Mouse (Mus musculus) gastrocnemius, postnatal 10 days (tissue): ENCODE data around the gene Lrrc29. TPM values are rescaled to one million over a fixed set of nuclear protein-coding genes. Genes with fewer than 3 reads are reported as not detected.
A peak's percentile ranks its signal among the peaks of the same experiment; 100 is the strongest.
"Not testable (repeated sequence)": the region's sequence is repeated elsewhere in the genome, so short reads cannot be mapped to it uniquely, and the experiment has no call there.

Experiments used
- DNase-seq: peaks from one replicate; pipeline ENCODE4 v3.0.0; 2021; ENCODE audit warnings: mixed read lengths
- total RNA-seq, 2 experiments: library from RNA; stranded (reverse); gene quantifications; 2 replicates each; pipeline ENCODE4 v1.2.3; 2021

The Lrrc29 gene
- total RNA-seq, 2 experiments from 2014 or later, result 1.5 to 2.4 TPM

DNA sequence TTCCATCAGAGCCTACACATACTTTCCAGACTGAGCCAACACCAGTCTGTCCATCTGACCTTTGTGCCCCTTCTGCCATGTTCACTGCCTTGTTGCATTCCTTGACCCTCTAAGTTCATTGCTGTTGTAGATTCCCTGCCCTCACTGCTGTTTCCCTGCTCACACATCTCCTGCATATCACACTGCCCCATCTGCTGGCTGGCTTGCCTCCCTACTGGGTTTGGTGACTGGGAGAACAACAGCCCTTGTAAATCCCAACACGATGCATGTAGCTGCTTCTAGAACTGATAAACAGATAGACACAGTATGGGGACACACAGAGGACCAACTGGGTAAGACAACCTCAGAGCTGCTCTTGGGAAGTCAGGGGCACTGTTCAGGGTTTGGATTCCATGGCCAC lies 14.4 kb downstream of the Lrrc29 start:
- no peak for DNase-seq

GRCm38 (mm10) chr8:105310118-105310517 lies 16.0 kb downstream of the Lrrc29 start:
- no peak for DNase-seq

DNA sequence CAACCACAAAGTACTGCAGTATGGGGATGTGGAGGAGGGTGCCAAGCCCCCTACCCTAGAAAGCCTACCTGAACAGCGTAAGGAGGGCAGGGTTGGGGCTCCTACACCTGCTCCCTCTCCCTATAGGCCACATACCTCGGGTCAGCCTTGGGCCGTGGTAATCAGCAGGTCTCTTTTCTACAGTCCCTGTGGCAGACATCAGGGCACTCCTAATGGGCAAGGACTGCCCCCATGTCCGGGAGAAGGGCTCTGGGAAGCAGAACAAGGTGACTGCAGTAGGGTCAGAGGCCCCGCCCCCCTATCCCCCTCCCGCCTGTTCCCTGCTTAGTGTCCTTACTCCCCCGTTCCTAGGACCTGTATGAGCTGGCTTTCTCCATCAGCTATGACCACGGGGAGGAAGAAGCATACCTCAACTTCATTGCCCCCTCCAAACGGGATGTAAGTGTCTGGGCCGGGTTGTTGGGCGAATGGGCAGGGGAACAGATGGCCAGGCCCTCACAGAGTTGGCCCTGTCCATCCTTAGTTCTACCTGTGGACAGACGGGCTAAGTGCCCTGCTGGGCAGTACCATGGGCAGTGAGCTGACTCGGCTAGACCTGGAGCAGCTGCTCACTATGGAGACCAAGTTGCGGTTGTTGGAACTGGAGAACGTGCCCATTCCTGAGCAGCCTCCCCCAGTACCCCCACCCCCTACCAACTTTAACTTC lies 16.8 kb downstream of the Lrrc29 start:
- no peak for DNase-seq

DNA sequence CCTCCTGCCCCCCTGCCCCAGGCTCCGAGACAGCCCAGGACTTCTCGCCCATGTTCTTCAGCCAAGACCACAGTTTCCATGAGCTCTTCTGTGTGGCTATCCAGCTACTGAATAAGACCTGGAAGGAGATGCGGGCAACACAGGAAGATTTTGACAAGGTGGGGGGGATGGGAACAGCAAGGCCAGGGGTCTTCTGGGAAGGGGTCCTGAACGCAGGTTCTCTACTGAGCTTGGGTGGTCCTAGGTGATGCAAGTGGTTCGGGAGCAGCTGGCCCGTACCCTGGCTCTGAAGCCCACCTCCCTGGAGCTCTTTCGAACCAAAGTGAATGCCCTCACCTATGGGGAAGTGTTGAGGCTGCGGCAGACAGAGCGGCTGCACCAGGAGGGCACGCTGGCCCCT lies 17.6 kb downstream of the Lrrc29 start:
- DNase-seq, result no peak

DNA sequence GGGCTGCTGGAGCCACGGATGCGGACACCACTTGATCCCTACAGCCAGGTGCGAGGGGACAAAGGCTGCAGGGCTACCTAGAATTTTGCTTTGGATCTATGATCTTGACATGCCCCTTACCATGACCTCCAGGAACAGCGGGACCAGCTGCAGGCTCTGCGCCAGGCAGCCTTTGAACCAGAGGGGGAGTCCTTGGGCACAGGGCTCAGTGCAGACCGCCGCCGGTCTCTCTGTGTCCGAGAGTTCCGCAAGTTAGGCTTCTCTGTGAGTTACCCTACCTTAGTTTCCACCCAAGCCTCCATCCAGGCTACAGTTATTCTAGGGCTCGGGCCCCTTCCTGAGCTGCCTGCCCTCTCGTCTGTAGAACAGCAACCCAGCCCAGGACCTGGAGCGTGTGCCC lies 18.4 kb downstream of the Lrrc29 start:
- no peak for DNase-seq

- DNase-seq, result no peak
Observed at GRCm38 (mm10) chr8:105306146-105306691, 19.9 kb downstream of the Lrrc29 start.

- no peak for DNase-seq
Observed at GRCm38 (mm10) chr8:105305211-105306145, 20.6 kb downstream of the Lrrc29 start, which contains the start of gene Elmo3. Gene Elmo3 (plus strand): TSS chr8:105305601.

DNA sequence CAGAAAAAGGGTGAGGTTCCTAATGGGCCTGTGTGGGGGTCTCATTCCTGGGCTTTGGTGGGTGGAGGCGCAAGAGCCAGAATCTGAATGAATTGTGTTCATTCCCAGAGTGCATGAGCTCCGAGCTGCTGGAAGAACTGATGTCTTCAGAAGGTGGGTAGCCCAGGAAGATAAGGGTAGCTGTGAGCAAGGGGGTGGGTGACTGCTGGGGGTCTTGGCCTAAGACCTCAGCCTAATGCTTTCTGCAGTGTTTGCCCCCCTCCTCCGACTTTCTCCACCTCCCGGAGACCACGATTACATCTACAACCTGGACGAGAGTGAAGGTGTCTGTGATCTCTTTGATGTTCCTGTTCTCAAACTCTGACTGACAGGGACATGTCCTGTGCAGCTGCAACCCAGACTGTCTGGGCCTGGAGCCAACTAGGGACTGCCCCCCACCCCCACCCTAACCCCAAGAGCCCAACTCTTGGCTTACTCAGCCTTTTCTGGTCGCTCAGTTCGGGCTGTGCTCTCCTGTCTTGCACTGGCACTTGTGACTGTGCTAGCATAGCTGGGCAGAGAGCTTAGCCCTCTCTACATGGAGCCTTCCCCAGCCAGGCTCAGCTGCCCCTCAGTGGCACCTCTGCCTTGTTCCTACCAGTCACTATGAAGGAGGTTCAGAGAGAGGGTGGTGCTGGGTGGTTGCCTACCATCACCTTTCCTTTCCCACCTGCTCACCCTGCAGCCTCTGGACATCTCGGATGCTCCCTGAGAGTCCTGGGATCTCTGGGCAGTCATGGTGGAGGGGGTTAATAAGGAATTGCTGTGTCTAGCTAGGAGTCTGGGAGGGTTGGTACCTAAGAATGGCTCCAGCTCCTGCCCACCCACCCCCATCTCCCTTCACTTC lies 21.5 kb downstream of the Lrrc29 start:
- no peak for DNase-seq

DNA sequence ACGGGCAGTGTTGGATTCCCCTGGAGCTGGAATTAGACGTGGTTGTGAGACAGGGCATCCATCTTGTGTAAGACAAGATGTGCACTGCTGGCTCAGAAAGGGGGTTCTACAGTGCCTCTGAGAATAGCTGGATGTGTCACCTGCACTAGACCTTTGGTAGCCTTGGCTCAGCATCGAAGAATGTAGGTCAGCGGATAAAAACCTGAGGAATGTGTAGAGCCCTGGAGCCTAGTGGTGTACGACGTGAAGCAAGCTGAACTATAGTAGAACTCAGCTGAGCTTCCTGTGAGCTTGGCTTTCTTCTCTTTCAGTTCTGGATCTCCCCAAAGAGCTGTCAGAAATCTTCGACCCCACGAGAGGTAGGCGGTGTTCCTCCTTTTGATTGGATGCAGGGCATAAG lies 22.2 kb downstream of the Lrrc29 start:
- DNase-seq, result no peak

GRCm38 (mm10) chr8:105303396-105303795 lies 22.7 kb downstream of the Lrrc29 start:
- no peak for DNase-seq

- DNase-seq, result no peak
Observed at GRCm38 (mm10) chr8:105299962-105300361, 26.1 kb downstream of the Lrrc29 start.

DNA sequence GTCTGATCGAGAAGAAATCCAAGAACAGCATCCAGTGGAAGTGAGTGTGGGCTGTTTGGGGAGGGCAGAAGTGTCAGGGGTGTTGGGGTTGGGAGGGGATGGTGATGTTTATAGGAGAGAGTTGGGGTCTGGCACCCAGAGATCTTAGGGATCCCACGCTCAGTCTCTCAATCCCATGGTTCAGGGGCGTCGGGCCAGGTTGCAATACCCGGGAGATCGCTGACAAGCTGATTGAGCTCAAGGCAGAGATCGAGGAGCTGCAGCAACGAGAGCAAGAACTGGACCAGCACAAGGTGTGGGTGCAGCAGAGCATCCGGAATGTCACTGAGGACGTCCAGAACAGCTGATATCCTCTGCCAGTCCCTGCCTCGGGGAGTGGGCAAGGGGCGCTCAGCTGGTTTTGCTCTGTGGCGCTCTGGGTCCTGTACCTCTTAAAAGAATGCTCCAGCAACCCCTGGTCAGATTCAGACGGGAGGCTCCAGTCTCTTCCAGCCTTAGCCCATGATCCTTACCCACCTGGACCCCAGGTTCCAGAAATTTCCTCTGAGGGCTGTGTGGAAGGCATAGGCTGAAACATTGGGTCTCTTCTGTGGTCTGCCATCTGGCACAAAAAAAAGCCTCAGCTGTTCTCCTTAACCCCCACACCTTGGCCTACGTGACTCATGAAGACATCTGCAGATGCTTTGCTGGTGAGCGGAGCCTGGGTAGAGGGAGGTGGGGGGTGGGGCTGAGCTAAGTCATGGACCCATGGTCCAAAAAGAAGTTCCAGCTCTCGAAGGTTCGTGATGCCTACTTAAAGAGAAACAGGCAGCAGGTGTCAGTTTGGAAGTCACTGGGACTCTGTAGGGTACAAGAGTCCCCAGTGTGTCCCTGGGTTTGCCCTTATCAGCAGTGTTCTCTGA lies 27.5 kb downstream of the Lrrc29 start:
- no peak for DNase-seq

DNA sequence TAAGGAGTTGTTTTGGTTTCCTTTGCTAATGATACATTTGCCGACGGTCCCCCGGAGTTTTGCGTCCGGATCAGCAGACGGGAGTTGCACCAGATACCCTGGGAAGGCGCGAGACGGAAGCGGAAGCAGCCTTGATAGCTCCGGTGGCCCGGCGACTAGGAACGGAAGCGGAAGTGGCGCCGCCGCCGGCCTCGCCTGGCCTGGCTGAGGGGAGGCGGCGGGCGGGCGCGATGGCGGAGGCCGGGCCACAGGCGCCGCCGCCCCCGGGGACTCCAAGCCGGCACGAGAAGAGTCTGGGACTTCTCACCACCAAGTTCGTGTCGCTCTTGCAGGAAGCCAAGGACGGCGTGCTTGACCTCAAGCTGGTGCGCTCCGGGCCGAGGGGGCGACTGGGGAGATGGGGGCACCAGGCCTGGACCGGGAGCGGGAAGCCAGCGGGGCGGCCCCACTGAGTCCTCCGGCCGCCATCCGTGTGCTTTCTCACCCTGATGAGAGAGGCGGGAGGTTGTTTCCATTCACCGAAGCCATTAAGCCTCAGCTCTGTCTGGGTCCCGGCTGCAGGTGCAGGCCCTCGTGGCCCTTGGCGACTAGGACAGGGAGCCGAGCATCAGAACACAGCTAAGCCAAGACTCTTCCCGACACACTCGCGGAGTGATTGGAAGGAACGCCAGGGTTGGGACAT lies 28.4 kb downstream of the Lrrc29 start, which contains the start of gene E2f4:
E2f4 (plus strand) TSS at position 153 of the 682 bp plus-strand sequence.
- peak; percentile 90 for DNase-seq

GRCm38 (mm10) chr8:105295895-105296573 lies 30.0 kb downstream of the Lrrc29 start, which contains the start of gene Exoc3l:
Gene Exoc3l (minus strand): TSS chr8:105296101.
- no peak for DNase-seq

DNA sequence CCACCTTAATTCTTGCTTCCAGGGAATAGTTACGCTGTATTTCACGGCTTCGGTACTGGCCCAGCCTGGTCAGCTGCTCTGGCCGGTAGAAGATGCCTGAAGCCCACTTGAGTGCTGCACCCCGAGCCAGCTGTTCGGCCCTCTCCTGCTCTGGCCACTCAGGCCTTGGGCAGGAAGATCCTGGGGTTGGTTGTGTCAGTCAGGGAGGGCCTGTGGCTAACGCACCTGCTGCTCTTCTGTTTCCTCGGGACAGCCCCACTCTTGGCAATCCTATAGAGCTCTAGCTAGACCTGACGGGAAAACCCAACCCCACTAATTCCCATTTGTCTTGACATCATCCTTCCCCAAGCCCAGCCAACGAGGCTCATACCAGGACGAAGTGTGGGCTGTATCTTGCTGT lies 30.8 kb downstream of the Lrrc29 start:
- DNase-seq, result no peak

- DNase-seq, result no peak
Observed at GRCm38 (mm10) chr8:105294776-105295175, 31.3 kb downstream of the Lrrc29 start.

- DNase-seq, result no peak
Observed at GRCm38 (mm10) chr8:105293405-105293804, 32.7 kb downstream of the Lrrc29 start.

GRCm38 (mm10) chr8:105292471-105292870 lies 33.6 kb downstream of the Lrrc29 start:
- DNase-seq, result no peak

DNA sequence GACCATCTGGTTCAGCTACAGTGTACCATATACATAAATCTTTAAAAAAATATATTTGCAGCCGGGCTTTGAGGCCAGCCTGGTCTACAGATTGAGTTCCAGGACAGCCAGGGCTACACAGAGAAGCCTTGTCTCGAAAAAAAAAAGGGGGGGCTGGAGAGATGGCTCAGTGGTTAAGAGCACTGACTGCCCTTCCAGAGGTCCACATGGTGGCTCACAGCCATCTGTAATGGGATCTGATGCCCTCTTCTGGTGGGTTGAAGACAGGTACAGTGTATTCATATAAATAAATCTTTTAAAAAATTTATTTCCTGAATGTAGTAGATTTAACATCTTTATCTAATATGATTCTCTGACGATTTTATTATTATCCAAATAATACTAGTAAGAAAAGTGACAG lies 34.3 kb downstream of the Lrrc29 start:
- not testable (repeated sequence) for DNase-seq
